Mouse (Mus musculus) lung, adult 2 months (tissue): ENCODE results near the gene Chrna4. TPM values are rescaled to one million over a fixed set of nuclear protein-coding genes. Genes with fewer than 3 reads are reported as not detected.

ENCODE experiments used
- DNase-seq: peaks from one replicate; pipeline ENCODE4 v3.0.0; 2022
- H3K4me1 ChIP-seq: fragments of 200-500 bp; 2 replicates; pipeline ENCODE4 v1.6.1; 2011; ENCODE audit warnings: low read length; ENCODE audit not compliant: control insufficient read depth, insufficient read depth
- H3K4me3 ChIP-seq: fragments of 200-500 bp; replicated peaks from 2 replicates; pipeline ENCODE3; 2011; ENCODE audit warnings: low read depth, mild to moderate bottlenecking, control low read depth, low read length; ENCODE audit errors: extremely low read depth
- CTCF ChIP-seq: fragments of 200-500 bp; IDR thresholded peaks from 2 replicates; pipeline ENCODE4 v1.5.1; 2011; ENCODE audit warnings: mild to moderate bottlenecking, low read length, control low read depth; ENCODE audit not compliant: insufficient read depth
- POLR2A ChIP-seq: fragments of 200-500 bp; IDR thresholded peaks from 2 replicates; pipeline ENCODE4 v1.6.1; 2011; ENCODE audit warnings: low read depth, mild to moderate bottlenecking, control low read depth, low read length, borderline replicate concordance; ENCODE audit errors: extremely low read depth
- WGBS: fragments of 180-500 bp; shearing (Covaris S2); methylation state at CpG from one replicate; pipeline ENCODE4 v1.1.7; 2018; 5-methylcytosine and 5-hydroxymethylcytosine counted together
- polyA plus RNA-seq: library from polyadenylated mRNA; depleted of rRNA; stranded (reverse); fragments of >200 nt; gene quantifications from 2 replicates; pipeline ENCODE4 v1.2.3, GENCODE M21; 2012

Gene Chrna4
- polyA plus RNA-seq, 1 experiment, result not detected

DNA sequence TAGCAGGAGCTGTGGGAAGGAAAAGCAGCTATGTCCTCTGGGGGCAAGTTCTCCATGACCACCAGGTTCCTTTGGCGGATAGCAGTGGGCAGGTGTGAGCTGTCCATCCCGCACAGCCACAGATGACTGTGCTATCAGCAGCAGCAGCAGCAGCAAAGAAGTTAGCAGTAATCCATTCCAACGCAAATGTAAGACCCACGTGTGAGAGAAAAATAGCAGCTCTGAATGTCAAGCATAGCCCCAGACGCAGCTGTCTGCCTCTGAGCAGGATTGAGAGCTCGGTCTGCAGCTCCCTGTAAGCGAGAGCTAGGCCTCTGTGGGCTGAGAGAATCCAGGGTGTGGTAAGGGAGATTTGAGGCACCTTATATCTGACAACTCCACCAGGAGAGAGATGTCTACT is 26.8 kb upstream of the Chrna4 start:
- DNase-seq, result no peak
- TF ChIP-seq CTCF (no peak), POLR2A (no peak)
- 45% methylated on average over 7 of the region's 7 CpGs for WGBS
- no peaks in the 10 kb centered on the region for H3K4me1 ChIP-seq
- H3K4me3 ChIP-seq, result no peak overlapping the region

DNA sequence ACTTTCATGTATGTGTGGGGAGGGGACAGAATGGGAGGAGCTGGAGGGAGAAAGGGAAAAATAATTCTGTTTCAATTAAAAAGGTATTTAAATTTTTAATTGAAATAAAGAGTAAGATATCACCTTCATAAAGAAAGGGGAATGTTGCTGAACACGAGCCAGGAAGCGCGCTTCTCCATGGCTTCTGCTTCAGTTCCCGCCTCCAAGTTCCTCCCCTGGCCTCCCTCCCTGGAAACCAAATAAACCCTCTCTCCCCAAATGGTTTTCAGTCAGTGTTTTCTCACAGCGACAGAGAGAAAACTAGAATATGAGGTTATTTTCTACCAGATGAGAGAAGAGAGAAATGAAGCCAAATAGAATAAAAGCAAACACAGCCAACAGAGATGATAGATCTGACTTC is 25.2 kb upstream of the Chrna4 start:
- TF ChIP-seq CTCF (no peak), POLR2A (no peak)
- WGBS, result 62% methylated on average over 5 of the region's 5 CpGs
- no peak overlapping the region for H3K4me3 ChIP-seq
- no peaks in the 10 kb centered on the region for H3K4me1 ChIP-seq
- DNase-seq, result no peak

DNA sequence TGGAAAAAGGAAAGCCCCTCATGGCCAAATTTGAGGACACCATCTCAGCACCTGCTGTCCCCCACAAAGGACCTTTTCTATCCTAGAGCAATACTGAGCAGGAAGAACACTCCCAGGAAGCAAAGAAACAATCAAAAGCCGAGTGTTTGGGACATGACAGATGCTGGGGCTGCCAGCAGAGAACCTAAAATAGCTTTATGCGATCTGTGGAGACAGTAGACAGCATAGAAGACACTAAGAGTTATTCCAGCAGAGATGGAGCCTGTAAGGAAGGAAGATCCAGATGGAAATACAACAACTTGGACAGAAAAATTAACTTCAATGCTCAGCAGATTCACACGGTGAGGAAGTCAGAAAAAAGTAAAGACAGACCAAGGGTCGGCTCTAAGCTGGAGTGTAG is 22.5 kb upstream of the Chrna4 start:
- no peak for DNase-seq
- no peak overlapping the region for H3K4me3 ChIP-seq
- no peaks in the 10 kb centered on the region for H3K4me1 ChIP-seq
- TF ChIP-seq POLR2A, result no peak
- no peak for TF ChIP-seq CTCF
- WGBS, result 19% methylated on average over 4 of the region's 4 CpGs

DNA sequence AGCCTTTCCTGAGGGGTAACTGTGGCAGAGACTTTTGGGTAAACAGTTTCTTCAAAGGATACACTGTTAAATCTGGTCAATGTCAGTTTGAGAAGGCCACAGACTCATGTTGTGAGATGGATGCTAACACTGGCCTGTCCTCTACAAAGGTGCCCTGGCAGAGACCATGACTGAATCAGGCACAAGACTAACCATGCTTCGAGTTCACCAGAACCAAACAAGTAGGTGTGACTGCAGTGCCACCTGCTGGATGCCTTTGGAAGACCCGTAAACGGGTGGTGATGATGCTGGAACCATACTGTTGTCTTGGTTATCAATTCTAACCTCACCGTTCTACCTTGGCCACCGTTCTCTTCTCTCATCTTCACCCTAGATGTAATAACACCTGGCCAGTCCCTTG is 16.8 kb upstream of the Chrna4 start:
- TF ChIP-seq CTCF (peak; percentile 87), POLR2A (no peak)
- H3K4me1 ChIP-seq, result no peaks in the 10 kb centered on the region
- WGBS, result 15% methylated on average over 5 of the region's 5 CpGs
- no peak overlapping the region for H3K4me3 ChIP-seq
- DNase-seq, result peak; percentile 58

DNA sequence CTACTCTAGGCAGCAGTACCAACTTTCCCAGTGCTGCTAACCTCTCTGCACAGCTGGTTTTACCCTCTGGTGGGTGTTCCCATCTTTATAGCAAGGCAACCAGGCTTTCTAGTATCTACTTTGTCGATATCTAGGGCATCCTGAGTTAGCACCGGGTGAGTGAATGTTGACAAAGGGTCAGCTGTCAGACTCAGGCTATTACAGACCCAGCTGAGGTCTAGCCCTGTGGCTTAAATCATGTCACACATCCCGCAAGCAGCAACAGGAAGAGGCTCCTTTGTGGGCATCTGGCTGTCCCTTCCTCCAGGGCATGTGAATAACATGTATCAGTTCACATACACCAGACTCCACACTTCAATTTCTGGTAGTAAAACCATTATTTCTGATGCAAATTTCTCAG is 14.8 kb upstream of the Chrna4 start:
- no peak for DNase-seq
- no peak overlapping the region for H3K4me3 ChIP-seq
- 22% methylated on average over 3 of the region's 3 CpGs for WGBS
- TF ChIP-seq CTCF (no peak), POLR2A (no peak)
- no peaks in the 10 kb centered on the region for H3K4me1 ChIP-seq

DNA sequence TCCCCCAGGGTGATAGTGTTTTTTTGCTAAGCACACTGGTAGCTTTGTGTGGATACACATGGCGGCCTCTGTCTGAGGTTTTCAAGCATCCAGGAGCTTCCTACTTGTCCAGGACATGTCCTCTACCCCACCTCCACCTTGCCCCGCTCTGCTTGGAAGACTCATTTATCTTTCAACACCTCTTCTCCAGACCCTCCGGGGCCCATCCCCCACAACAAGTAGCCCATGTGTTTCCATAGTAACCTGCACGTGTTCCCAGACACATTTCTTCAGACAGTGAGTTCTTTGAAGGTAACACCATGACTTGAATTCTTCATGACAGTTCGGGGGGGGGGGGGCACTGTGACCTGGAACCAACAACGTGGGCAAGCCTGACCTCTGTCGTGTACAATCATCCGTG is 14.0 kb upstream of the Chrna4 start:
- 32% methylated on average over 8 of the region's 8 CpGs for whole genome bisulfite sequencing
- no peak overlapping the region for H3K4me3 ChIP-seq
- DNase-seq, result no peak
- TF ChIP-seq POLR2A (no peak), CTCF (no peak)
- H3K4me1 ChIP-seq, result no peaks in the 10 kb centered on the region

DNA sequence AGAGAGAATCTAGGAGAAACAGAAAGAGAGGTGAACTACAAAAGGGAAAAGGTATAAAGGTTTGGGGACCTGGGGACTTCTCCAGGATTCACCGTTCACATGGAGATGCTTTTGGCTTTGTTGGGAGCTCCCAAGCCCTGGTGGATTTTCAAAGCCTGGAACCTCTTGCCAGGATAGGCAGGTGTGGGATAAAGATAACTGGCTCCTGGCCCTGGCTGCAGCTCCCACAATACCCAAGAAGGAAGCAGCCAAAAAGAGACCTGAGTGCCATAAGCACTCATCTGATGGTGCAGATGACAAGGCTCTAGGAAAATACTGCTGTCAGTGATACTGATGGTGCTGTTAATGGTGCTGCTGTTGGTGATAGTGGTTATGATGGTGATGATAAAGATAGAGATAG is 8.8 kb upstream of the Chrna4 start:
- TF ChIP-seq CTCF (no peak), POLR2A (no peak)
- H3K4me1 ChIP-seq, result no peaks in the 10 kb centered on the region
- WGBS, result 92% methylated on average over 1 of the region's 1 CpGs
- no peak overlapping the region for H3K4me3 ChIP-seq
- no peak for DNase-seq

DNA sequence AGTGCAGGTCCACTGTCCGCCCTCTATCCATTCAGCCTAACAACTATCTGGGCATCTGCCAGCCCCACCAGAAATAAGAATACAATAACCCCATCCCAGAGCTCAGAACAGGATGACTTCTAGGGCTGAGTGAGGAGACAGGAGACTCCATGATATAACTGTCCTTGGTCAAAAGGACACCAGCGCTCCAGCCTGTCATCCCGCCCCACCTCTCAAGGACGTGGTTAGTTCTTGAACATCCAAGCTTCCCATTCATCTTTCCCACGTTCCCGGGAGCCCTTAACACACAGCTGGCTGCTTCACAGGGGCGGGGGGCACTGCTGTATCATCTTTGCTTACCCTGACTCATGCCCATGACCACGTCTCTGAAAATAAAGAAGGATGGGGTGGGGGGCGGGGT is 5.6 kb upstream of the Chrna4 start:
- no peaks in the 10 kb centered on the region for H3K4me1 ChIP-seq
- DNase-seq, result no peak
- 75% methylated on average over 9 of the region's 9 CpGs for WGBS
- no peak overlapping the region for H3K4me3 ChIP-seq
- no peak for TF ChIP-seq CTCF

DNA sequence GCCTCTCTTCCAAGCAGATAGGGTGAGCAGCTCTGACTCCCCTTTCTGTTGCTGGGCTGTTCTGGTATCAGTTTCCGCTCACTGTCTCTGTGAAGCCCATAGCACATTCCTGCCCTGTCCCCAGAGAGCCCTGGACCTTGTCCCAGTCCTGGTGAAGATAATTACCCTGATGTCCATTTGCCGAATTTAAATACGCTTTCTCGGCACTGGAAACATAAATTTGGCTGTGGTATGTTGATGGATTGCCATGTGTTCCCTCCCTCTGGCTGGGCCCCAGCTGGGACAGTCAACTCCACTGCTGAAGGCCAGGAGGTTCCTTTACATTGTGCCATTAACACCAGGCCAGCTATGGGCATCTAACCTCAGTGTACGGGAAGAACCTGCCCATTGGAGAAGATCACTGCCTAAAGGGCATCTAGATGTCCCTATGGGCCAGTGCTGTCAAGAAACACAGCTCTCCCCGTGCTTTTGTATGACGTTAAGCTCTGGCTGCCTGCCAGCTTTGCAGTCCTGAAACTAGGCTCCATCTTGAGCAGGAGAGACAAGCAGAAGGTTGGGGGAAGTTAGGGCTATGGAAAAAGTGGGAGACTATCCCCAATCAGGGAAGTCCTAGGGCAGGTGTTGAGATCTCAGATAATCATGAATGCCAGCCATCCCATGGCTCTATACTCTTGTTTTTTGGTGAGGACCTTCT is 5.1 kb upstream of the Chrna4 start:
- H3K4me1 ChIP-seq, result no peaks in the 10 kb centered on the region
- WGBS, result 45% methylated on average over 7 of the region's 7 CpGs
- TF ChIP-seq POLR2A, result no peak
- TF ChIP-seq CTCF, result no peak
- DNase-seq, result no peak
- no peak overlapping the region for H3K4me3 ChIP-seq

DNA sequence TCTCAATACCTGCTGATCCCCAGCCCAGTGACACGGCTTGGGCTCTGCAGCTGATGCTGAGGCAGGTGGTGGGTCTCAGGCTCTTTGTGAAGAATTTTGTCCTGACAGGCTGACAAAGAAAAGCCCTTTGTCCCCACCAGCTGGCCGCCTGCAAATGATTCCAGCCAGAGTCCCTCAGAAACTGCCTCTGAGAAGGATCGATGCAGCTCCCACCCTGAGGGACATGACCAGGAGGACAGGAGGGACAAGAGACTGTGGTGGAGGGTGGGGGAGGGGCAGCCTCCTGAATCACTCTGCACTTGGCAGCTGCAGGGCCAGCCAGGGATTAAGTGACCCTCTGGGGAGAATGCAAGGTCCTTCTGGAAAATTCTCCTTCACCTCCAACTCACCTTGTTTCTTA is 655 bp upstream of the Chrna4 start:
- 26% methylated on average over 3 of the region's 3 CpGs for WGBS
- no peak for DNase-seq

More for the DNA sequence above, 655 bp upstream of the Chrna4 start:
- H3K4me3 ChIP-seq, result no peak overlapping the region
- no peak for TF ChIP-seq POLR2A
- TF ChIP-seq CTCF, result no peak
- H3K4me1 ChIP-seq, result no peaks in the 10 kb centered on the region
